Mouse (Mus musculus): ENCODE measurements around the gene Ermp1. TPM values are rescaled to one million over a fixed set of nuclear protein-coding genes. Genes with fewer than 3 reads are reported as not detected.

Gene Ermp1
- polyA plus RNA-seq (2011; ENCODE audit: insufficient read length, low read depth, missing spikeins): 25.1 and 29.4 TPM in 2 replicates

GRCm38 (mm10) chr19:29647651-29648549, at the start of gene Ermp1:
TSS of gene Ermp1 (minus strand) at chr19:29648415.
- Histone ChIP-seq H3K4me3 (ENCODE audit: insufficient read depth, low read length) (peak within 1 kb of the TSS; percentile 68), H3K27ac (ENCODE audit: insufficient read depth, low read length) (0 out of 2 replicates have a peak within 1 kb of the TSS, but pooled peaks have one; percentile 8), H3K4me1 (ENCODE audit: control insufficient read depth, insufficient read depth, low read length) (no peaks in the 10 kb centered on the region)
- TF ChIP-seq POLR2A (IDR thresholded peaks at IDR 0.05; ENCODE audit: low read depth, low read length): peak; percentile 87
- TF ChIP-seq CTCF (IDR thresholded peaks at IDR 0.05; ENCODE audit: borderline replicate concordance, insufficient read depth, low read length): peak; percentile 74

- no peak within 1 kb of the TSS for H3K4me3 ChIP-seq (ENCODE audit: insufficient read depth, low read length)
- H3K4me1 ChIP-seq (ENCODE audit: control insufficient read depth, insufficient read depth, low read length): no peaks in the 10 kb centered on the region
- no peak within 1 kb of the TSS for H3K27ac ChIP-seq (ENCODE audit: insufficient read depth, low read length)
- TF ChIP-seq POLR2A (IDR thresholded peaks at IDR 0.05; ENCODE audit: low read depth, low read length) (no peak), CTCF (IDR thresholded peaks at IDR 0.05; ENCODE audit: borderline replicate concordance, insufficient read depth, low read length) (no peak)
These were observed 49.1 kb upstream of the Ermp1 start, which contains the start of gene Mlana for GRCm38 (mm10) chr19:29697245-29697874. TSS of gene Mlana (plus strand) at chr19:29697824.

- Histone ChIP-seq H3K27ac (ENCODE audit: insufficient read depth, low read length) (no peak overlapping the region), H3K4me1 (ENCODE audit: control insufficient read depth, insufficient read depth, low read length) (no peaks in the 10 kb centered on the region), H3K4me3 (ENCODE audit: insufficient read depth, low read length) (no peak overlapping the region)
- no peak for TF ChIP-seq CTCF (IDR thresholded peaks at IDR 0.05; ENCODE audit: borderline replicate concordance, insufficient read depth, low read length)
These were observed 48.6 kb upstream of the Ermp1 start for GRCm38 (mm10) chr19:29696840-29697239.

- H3K27ac ChIP-seq (ENCODE audit: insufficient read depth, low read length): no peak overlapping the region
- no peak for TF ChIP-seq POLR2A (IDR thresholded peaks at IDR 0.05; ENCODE audit: low read depth, low read length)
- no peaks in the 10 kb centered on the region for H3K4me1 ChIP-seq (ENCODE audit: control insufficient read depth, insufficient read depth, low read length)
- H3K4me3 ChIP-seq (ENCODE audit: insufficient read depth, low read length): no peak overlapping the region
These were observed 48.1 kb upstream of the Ermp1 start for GRCm38 (mm10) chr19:29696309-29696708.

GRCm38 (mm10) chr19:29695071-29695470, 46.9 kb upstream of the Ermp1 start:
- H3K27ac ChIP-seq (ENCODE audit: insufficient read depth, low read length): no peak overlapping the region
- no peak for TF ChIP-seq POLR2A (IDR thresholded peaks at IDR 0.05; ENCODE audit: low read depth, low read length)
- no peak for TF ChIP-seq CTCF (IDR thresholded peaks at IDR 0.05; ENCODE audit: borderline replicate concordance, insufficient read depth, low read length)
- no peaks in the 10 kb centered on the region for H3K4me1 ChIP-seq (ENCODE audit: control insufficient read depth, insufficient read depth, low read length)
- no peak overlapping the region for H3K4me3 ChIP-seq (ENCODE audit: insufficient read depth, low read length)

- TF ChIP-seq POLR2A (IDR thresholded peaks at IDR 0.05; ENCODE audit: low read depth, low read length) (no peak), CTCF (IDR thresholded peaks at IDR 0.05; ENCODE audit: borderline replicate concordance, insufficient read depth, low read length) (peak; percentile 52)
- Histone ChIP-seq H3K4me3 (ENCODE audit: insufficient read depth, low read length) (no peak overlapping the region), H3K27ac (ENCODE audit: insufficient read depth, low read length) (no peak overlapping the region), H3K4me1 (ENCODE audit: control insufficient read depth, insufficient read depth, low read length) (no peaks in the 10 kb centered on the region)
These were observed 35.8 kb upstream of the Ermp1 start for GRCm38 (mm10) chr19:29683844-29684540.

GRCm38 (mm10) chr19:29680182-29681152, 32.3 kb upstream of the Ermp1 start:
- Histone ChIP-seq H3K4me1 (ENCODE audit: control insufficient read depth, insufficient read depth, low read length) (no peaks in the 10 kb centered on the region), H3K4me3 (ENCODE audit: insufficient read depth, low read length) (no peak overlapping the region), H3K27ac (ENCODE audit: insufficient read depth, low read length) (no peak overlapping the region)
- TF ChIP-seq POLR2A (IDR thresholded peaks at IDR 0.05; ENCODE audit: low read depth, low read length): no peak
- no peak for TF ChIP-seq CTCF (IDR thresholded peaks at IDR 0.05; ENCODE audit: borderline replicate concordance, insufficient read depth, low read length)

- no peak overlapping the region for H3K4me3 ChIP-seq (ENCODE audit: insufficient read depth, low read length)
- no peak overlapping the region for H3K27ac ChIP-seq (ENCODE audit: insufficient read depth, low read length)
- no peak for TF ChIP-seq CTCF (IDR thresholded peaks at IDR 0.05; ENCODE audit: borderline replicate concordance, insufficient read depth, low read length)
- no peak for TF ChIP-seq POLR2A (IDR thresholded peaks at IDR 0.05; ENCODE audit: low read depth, low read length)
These were observed 30.1 kb upstream of the Ermp1 start for GRCm38 (mm10) chr19:29678181-29678778.

More at GRCm38 (mm10) chr19:29678181-29678778, 30.1 kb upstream of the Ermp1 start:
- H3K4me1 ChIP-seq (ENCODE audit: control insufficient read depth, insufficient read depth, low read length): no peaks in the 10 kb centered on the region
